Mouse (Mus musculus) adrenal gland (tissue): Measurements from ENCODE around the gene Mlst8.

ENCODE experiments used
- intact Hi-C: fragments of 180-260 bp; cut with DNase I; formaldehyde crosslinking; loops from one replicate; pipeline ENCODE4 v1.15.1; 2025
- long read RNA-seq, 2 experiments: library from polyadenylated mRNA; unstranded; transcript quantifications; one replicate each; pipeline ENCODE4 v2.0.0; 2020; ENCODE audit warnings: borderline replicate concordance in 1 of 2; ENCODE audit not compliant: insufficient replicate concordance in 1 of 2

The Mlst8 gene
- long read RNA-seq, experiment 1, partial matches to known transcripts = 1 of 7 reads
- long read RNA-seq, experiment 1, other reads (novel, unspliced or antisense) = 2 of 7 reads
- long read RNA-seq, experiment 2, partial matches to known transcripts = 1 of 8 reads
- long read RNA-seq, experiment 2, other reads (novel, unspliced or antisense) = 3 of 8 reads

DNA sequence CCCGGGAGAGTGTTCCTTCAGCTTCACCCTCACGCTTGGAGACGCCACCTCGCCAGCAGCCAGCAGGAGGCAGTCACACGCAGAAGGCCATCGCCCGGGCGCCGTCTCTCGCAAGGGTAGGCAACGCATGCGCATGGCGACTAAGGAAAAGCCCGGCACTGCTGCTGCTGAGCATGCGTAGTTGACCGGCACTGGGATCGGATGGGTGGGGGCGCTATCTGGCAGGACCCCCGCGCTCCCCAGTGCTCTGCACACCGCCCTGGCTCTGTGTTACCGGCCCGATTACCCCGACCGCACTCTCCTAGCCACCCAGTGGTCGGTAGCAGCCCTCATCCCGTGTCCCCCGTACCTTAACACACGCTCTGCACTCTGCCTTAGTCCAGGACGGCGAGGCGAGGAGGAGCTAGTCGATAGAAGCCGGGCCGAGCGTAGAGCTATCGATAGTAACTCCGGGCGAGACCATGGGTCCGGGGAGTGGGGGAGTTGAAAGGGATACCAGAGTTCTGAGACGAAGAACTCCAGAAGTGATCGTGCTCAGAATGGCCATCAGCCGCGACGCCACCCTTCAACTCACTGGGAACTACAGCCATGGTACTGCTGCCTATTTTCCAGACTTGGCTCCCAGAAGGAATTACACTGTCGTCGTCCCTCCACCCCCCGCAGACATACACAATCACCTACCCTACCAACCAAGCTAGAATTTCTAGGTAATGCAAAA lies at the start of gene Mlst8:
TSS of gene Mlst8 (minus strand) at position 416 of the 718 bp plus-strand sequence.
- intact Hi-C loops = loop anchor here (5.0 kb wide), 1 partner anchor 33 kb away; no protein-coding TSS in a partner anchor

DNA sequence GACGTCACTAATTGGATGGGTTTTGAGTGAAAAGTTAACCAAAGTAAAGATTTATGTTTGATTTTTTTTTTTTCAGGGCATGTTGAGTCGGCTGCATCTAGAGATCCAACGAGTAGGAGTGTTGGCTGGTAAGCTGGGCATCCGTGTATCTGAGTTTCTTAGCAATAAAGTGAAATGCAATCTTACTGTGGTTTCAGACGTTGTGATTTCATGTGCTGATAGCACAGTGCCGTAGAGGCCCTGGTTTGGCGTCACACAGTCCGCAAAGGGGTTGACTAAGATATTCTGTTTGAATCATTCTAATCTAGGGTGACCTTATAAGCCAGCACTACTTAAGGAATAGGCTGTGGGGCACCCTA lies 49.7 kb upstream of the Mlst8 start:
- intact Hi-C loops = no loop called here

DNA sequence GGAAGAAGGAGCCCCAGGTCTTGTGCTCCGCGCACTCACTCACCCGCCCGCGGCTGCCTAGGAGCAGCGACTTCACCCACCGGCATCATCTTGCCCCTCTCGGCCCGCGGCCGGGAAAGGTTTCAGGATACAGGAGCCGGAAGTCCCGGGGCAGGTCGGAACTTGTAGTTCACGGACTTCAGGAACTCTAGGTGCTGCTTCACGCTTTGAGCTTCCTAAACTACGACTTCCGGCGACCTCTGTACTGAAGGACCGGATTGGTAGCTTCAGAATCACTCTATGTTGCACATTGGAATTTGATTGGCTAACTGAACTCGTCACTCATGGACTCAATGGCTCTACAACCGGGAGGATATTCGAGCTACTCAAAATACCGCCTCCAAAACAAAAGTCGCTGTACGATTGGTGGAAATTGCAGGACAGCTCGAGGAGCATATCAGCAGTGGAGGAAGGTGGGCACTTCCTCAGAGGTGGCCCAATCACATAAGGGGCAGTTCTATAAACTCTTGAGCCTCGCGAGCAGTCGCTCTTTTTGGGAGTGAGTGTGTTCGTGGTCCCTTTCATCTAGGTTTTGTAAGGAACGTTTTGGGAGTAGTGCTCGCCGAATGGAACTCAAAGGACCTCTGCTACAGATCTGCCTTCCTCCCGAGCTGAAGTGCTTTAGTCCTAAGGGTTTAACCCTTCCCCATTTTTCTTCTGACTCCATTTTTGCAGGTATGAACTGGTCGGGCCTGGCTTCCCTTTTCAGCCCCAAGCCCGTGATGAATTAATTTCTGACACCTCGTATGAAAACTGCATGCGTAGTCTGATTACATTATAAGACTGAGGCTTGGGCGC lies 49.1 kb upstream of the Mlst8 start, which contains the start of gene Traf7:
TSS of gene Traf7 (minus strand) at position 216 of the 837 bp plus-strand sequence.
- intact Hi-C loops = no loop called here

DNA sequence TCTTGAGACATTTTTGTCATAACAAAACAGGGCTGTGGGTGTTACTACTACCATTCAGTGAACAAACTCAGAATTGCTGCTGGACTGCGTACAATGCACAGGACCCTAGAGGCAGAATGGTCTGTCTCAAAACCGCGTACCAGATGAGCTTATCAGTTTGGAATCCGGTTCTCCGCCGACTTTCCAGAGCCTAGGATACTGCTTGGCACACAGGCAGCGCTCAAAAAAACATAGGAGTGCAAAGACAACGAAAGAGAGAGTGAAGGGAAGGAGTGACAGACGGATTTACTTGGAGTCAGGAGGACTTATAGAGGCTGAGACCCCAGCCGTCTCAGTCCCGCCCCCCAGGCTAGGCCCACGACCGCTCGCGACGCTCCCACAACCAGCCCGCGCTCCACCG lies 48.4 kb upstream of the Mlst8 start:
- intact Hi-C loops = no loop called here

DNA sequence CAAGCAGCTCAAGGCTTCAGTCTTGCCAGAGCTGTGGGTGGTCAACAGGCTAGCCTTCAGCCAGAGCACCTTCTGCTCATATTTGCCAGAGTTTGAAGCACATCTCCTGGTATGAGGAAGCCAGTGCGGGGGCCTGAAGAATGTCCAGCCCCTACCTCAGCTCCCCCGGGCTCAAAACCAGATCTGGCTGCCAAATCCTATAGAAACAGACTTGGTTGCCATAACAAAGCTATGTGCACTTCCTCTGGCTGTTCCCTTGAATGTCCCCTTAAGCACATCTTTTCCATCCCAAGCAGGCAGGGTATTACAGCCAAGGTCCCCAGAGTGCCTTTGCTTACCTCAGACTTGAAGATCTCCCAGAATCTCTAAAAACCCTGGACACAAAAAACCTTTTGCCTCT lies 45.9 kb upstream of the Mlst8 start:
- intact Hi-C loops = no loop called here

DNA sequence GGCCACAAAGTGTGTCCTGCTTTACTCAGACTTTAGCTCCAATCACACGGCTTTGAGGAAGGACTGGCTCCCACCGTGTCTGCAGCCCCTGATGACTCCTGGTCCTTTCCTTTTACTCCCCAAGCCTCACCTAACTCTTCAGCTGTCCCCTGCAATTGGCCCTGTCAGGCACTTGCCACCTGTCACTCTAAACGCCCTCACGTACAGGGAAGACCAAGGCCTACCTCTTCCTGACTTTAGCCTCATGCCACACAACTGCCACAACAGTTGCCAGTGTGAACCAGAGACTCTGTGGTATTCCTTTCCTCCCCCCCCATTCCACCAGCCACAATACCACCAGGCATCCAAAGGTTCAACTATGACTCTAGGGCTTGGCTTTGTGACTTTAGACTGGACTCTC lies 41.6 kb upstream of the Mlst8 start:
- intact Hi-C loops = no loop called here

DNA sequence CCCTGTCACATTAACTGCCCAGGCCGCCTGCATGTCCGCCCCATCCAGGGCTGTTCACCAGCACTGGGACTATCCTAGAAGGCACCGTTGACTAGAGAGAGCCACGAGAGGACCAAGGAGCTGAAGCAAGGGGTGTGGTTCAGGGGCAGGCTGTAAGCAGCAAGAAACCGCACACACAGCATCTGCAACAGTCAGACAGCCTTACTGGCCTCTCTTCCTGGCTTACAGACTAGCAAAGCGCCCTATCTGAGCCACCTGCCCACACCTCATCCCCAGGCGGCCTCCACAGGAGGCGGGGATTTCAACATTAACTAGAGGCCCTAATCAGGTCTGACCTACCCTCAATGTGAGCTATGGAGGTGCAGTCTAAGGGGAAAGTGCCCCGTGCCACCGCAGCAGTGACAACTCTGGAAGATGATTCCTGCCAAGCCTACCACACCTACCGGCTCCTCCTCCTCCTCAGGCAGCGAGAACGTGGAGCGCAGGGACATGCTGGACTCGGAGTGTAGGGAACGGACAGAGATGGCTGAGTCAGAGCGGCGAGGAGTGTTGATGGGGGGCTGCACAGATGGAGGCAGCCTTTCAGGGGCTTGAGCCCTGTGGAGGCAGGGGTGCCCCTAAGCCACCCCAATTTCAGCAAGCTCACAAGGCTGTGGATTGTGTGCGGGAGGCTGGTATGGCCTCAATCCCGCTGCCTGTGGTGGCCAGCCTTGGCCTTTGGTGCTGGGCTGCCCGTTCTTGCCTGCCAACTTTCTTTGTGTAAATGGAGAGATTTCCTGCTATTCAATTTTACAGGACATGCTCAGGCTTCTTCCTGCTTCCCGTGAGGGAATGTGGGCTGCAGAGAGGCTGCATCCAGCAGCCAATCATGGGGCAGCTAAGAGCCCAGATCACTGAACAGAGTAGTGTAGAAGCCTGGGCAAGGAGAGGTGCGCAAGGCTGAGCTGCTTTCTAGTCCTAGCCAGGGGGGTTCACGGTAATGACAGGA lies 35.7 kb upstream of the Mlst8 start:
- intact Hi-C loops = loop anchor here (5.0 kb wide), 1 partner anchor 37 kb away; the partner anchor contains the start of gene Mlst8

DNA sequence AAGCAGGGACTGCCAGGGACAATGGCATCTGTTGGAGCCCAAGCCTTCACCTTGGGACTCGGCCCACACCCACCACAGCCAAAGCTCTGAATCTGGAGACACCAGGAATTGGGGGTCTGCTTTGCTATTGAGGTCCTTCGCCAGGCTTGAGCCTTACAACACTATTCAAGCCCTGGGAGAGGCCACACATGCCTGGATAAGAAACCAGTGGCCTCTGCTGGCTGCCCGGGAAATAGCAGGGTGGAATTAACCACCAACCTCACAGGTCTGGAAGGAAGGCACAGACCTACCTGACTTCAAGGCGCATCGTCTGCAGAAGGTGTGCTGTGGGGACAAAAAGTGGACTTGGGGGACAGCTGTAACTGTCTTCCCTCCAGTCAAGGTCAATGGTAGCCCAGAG lies 34.7 kb upstream of the Mlst8 start:
- intact Hi-C loops = loop anchor here (5.0 kb wide), 1 partner anchor 36 kb away; the partner anchor contains the start of gene Mlst8

DNA sequence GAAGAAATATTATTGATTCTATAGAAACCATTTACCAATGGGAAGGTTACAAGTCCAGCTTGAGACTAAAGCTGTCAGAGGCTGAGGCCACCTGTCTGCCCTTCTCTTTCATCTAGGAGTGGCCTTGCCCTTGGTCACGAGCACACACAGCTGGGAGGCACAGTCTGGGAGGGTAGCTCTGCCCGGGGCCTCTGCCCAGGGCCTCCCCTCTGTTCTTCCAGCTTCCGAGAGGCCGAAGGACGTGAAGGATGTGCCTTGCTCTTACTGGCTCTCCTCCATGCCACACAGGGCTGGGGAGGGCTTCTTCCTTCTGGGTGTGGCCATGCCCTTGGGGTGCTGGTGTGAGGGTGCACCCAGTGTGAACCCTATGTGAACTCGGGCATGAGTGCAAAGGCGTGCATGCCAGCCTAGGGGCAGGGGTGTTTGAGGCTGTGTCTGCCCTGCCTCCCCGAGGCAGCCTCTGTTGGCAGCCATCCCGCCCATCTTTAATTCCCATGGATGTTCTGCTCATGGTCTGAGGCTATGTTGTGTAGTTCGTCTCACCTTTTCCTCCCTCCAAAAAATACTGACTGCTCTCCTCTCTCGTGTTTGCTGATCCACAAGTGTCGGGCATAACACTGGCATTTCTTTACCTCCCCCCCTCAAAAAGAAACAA lies 29.1 kb upstream of the Mlst8 start:
- intact Hi-C loops = no loop called here

DNA sequence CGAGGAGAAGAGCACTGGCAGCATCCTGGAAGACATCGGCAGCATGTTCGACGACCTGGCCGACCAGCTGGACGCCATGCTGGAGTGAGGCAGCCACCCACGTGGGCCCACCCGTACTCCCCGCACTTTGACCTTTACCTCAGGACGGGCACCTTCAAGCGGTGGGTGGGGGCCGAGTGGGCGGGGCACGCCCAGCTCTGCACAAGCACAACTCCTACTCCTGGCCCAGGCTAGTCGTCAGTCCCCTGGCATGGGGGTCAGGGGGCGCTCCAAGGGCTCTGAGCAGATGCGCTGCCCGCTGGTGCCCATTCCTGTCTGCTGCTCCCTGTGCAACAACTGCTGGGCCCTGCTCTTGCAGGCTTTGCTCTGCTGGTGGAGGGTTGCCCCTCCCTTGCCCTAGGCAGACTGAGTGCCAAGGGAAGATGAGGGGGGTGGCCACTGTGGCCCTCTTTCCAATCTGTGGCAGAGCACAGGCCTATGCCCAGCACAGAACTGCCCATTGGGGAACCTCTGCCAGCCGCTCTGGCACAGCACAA lies 28.3 kb upstream of the Mlst8 start:
- intact Hi-C loops = no loop called here

DNA sequence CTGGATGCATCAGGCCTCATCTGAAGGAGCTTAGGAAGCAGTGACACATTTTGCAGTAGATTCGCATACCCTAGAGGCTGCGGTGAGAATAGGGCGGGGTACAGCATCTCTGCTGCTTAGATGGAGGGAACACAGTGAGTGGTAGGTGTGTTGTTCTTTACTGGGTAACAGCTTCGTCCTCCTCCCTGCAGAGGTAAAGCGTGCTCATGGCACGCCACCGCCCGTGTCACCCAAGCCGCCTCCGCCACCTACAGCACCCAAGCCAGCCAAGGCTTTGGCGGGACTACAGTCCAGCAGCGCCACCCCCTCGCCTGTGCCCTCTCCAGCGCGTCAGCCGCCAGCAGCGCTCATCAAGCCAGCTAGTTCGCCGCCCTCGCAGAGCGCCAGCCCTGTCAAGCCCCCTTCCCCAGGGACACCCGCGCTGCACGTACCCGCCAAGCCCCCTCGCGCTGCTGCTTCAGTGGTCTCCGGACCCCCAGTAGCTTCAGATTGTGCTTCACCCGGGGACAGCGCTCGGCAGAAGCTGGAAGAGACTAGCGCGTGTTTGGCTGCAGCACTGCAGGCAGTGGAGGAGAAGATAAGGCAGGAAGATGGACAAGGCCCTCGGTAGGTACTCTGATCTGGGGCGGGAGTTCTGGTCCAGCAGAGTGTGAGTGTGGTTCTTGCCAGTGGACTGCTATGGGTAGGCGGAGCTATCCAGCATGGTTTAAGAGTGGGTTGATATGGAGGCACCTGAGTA lies 27.6 kb upstream of the Mlst8 start:
- intact Hi-C loops = no loop called here

DNA sequence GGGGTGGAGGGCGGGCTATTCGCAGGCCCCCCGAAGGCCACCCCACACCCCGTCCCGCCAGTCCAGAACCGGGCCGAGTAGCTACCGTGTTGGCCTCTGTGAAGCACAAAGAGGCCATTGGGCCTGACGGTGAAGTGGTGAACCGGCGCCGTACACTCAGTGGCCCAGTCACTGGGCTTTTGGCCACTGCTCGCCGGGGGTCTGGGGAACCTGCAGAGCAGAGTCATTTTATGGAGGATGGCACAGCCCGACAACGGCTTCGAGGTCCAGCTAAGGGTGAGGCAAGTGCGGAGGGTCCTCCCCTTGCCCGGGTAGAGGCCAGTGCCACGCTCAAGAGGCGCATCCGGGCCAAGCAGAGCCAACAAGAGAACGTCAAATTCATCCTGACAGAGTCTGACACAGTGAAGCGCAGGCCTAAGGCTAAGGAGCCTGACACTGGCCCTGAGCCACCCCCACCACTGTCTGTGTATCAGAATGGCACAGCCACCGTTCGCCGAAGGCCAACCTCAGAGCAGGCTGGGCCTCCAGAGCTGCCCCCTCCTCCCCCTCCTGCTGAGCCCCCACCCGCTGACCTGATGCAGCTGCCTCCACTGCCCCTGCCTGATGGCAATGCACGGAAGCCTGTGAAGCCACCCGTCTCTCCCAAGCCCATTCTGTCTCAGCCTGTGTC lies 26.5 kb upstream of the Mlst8 start:
- intact Hi-C loops = no loop called here

DNA sequence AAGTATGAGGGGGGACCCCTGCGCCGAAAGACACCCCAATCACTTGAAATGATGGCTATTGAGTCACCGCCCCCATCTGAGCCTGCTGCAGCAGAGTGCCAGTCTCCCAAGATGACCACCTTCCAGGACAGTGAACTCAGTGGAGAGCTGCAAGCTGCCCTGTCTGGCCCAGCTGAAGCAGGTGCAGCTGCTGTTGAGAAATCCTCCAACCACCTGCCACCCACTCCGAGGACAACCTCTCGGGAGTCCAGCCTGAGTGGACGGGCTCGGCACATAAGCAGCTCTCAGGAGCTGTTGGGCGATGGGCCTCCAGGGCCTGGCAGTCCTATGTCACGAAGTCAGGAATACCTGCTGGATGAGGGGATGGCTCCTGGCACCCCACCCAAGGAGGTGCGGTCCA lies 25.2 kb upstream of the Mlst8 start:
- intact Hi-C loops = no loop called here

DNA sequence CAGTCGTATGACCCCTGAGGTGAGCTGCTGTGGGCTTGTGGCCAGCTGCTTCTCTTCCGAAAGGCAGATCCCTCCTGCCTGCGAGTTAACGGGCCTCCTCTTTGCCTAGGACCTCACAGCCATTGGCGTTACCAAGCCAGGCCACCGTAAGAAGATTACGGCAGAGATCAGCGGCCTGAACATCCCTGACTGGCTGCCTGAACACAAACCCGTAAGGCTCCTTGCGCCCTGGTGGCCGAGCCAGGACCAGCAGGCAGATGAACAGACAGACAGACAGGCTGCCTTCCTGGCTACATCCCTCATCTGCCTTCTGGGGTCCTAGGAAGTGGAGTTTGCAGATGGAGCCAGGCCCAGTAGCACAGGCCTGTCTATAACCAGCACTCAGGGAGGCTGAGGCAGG lies 23.3 kb upstream of the Mlst8 start:
- intact Hi-C loops = no loop called here

DNA sequence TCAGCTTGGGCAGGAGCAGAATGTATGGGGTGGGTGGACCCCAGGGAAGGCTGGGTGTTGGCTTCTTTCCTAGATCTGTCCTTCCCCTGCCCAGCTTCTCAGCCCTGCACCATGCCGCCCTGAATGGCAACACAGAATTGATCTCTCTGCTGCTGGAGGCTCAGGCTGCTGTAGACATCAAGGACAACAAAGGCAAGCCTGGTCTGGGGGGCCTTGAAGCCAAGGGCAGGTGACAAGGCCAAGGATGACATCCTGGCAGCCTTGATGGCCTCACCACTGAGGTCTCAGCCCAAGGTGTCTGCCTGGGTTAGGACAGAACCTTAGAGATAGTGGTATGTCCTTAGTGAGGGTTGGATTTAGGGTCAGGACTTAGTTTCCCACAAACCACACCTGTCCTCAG lies 17.1 kb upstream of the Mlst8 start:
- intact Hi-C loops = no loop called here

DNA sequence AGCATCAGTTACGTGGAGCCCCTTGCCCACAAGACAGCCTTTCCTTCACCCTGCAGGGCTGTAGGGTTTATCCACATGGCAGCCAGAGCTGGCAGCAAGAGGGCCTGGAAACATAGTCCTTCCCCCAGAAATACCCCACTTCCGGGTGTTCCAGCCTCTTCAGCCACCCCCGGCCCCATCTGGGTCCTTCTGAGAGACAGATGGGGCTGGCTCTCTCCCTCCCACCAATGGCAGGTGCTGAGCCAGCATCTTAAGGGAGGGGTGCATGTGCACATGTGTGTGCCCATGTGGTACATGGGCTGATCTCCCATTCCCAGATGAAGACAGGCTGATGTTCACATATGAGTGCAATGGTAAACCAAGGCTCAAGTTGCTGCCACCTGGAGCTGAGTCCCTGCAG lies 16.6 kb upstream of the Mlst8 start:
- intact Hi-C loops = no loop called here

DNA sequence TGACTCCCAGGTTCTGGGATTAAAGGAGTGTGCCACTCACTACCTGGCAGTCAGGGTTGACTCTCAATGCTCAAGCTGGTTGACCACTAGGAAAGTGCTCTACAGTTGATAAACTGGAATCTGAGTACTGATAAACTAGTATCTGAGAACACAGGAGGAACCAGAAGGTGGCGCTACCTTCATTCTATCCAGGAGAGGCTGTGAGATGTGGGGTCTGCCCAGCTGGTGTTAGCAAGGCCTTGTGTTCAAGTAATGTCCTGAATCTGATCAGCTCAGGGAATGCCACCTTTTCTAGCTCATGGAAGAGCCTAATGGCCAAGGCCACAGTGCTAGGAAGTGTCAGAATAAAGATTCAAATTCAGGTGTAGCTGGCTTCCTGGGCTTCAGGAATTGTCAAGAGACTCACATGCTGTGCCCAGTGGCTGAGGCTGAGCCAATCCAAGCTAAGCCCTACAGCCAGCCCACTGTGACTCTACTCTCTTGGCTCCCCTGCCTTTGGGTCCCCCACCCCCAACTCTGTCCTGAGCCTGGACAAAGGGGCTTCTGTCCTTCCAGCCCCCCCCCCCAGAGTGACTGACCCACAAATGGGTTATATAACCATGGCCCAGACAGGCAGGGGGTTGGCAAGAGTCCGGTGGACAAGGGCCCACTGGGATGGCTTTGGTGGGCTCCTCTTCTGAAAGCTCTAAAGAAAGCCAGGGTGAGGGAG lies 15.9 kb upstream of the Mlst8 start:
- intact Hi-C loops = no loop called here

DNA sequence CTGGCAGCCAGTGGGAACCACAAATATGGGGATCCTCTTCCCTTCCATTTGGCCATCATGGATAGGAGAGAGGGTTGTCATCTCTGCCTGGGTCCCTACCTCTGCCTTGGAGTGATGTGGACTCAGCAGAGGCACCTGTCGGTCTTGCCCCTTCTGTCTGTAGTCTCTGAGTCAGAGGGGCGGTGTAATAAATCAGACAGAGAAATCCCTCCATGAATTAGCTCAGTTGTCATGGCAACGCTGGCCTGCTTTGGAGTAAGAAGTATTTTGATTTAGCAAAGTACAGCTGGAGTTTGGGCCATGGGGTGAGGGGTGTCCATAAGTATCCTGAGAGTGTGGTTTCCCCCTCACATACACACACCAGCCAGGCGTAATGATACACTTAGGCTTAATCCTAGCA lies 11.5 kb upstream of the Mlst8 start:
- intact Hi-C loops = no loop called here
